Mouse (Mus musculus): ENCODE measurements at regions not wholly inside any gene's neighbourhood (a gene's known extent, or its start where the extent isn't known, plus 50 kb on each side); places are given as distances from the start of the nearest gene placed in this dataset.

DNA sequence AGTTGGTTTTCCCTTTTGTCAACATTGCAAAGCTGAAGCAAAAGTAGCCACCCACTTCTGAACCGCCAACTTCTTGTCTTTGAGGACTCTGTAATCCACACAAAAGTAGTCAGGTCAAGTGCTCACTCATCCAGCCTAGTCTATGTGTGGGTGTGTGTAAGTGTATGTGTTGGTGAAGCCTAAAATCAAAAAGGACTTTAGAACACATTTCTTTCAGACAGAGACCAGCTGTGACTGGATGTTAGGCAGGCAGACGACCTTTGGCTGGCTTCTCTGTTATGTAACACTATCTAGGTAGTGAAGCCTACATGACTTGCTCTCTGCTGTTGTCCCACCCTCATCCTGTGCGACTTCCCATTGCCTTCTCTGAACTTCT lies 67.3 kb upstream of the Sesn3 start:
- TF ChIP-seq CTCF (IDR thresholded peaks at IDR 0.05) (no peak), EP300 (IDR thresholded peaks at IDR 0.05; ENCODE audit: insufficient read depth, low read depth, low read length) (0 out of 2 replicates have a peak, but pooled peaks have one; percentile 10)

Data from heart, adult 2 months (tissue).